Mouse (Mus musculus): ENCODE data around the gene Ttc16. TPM values are rescaled to one million over a fixed set of nuclear protein-coding genes. Genes with fewer than 3 reads are reported as not detected.

The Ttc16 gene
- total RNA-seq (2021), result under 1 TPM in 1 of 2 experiments, not detected in 1; 0.11 TPM
- long read RNA-seq, experiment 1, partial matches to known transcripts, result 0 of 2 reads
- long read RNA-seq, experiment 1, other reads (novel, unspliced or antisense), result 2 of 2 reads
- long read RNA-seq, experiment 2, result 0 reads

GRCm38 (mm10) chr2:32775359-32776074 is at the start of gene Ttc16, which contains the start of gene Ptrh1:
Ttc16 (minus strand) TSS chr2:32775633.
Ptrh1 (plus strand) TSS chr2:32775786.
- peak; percentile 98 for DNase-seq

- DNase-seq, result no peak
Measured at GRCm38 (mm10) chr2:32824778-32825177, 49.3 kb upstream of the Ttc16 start.

GRCm38 (mm10) chr2:32824181-32824580 is 48.7 kb upstream of the Ttc16 start:
- DNase-seq, result no peak

- no peak for DNase-seq
Measured at GRCm38 (mm10) chr2:32823579-32824154, 48.2 kb upstream of the Ttc16 start.

GRCm38 (mm10) chr2:32823153-32823552 is 47.7 kb upstream of the Ttc16 start:
- no peak for DNase-seq

- peak; percentile 16 for DNase-seq
Measured at GRCm38 (mm10) chr2:32822643-32823042, 47.2 kb upstream of the Ttc16 start.

GRCm38 (mm10) chr2:32821041-32821802 is 45.8 kb upstream of the Ttc16 start:
- DNase-seq, result peak; percentile 27

- DNase-seq, result no peak
Measured at GRCm38 (mm10) chr2:32818208-32818607, 42.8 kb upstream of the Ttc16 start.

- no peak for DNase-seq
Measured at GRCm38 (mm10) chr2:32817589-32817988, 42.2 kb upstream of the Ttc16 start.

GRCm38 (mm10) chr2:32816946-32817581 is 41.6 kb upstream of the Ttc16 start:
- no peak for DNase-seq

- no peak for DNase-seq
Measured at GRCm38 (mm10) chr2:32816497-32816896, 41.1 kb upstream of the Ttc16 start.

- DNase-seq, result no peak
Measured at GRCm38 (mm10) chr2:32811959-32812358, 36.5 kb upstream of the Ttc16 start.

- no peak for DNase-seq
Measured at GRCm38 (mm10) chr2:32808816-32809566, 33.6 kb upstream of the Ttc16 start.

GRCm38 (mm10) chr2:32798251-32798962 is 23.0 kb upstream of the Ttc16 start:
- DNase-seq, result no peak

GRCm38 (mm10) chr2:32795748-32796418 is 20.4 kb upstream of the Ttc16 start:
- no peak for DNase-seq

GRCm38 (mm10) chr2:32791297-32791696 is 15.9 kb upstream of the Ttc16 start:
- DNase-seq, result peak; percentile 48

GRCm38 (mm10) chr2:32788581-32788980 is 13.1 kb upstream of the Ttc16 start:
- DNase-seq, result no peak

- DNase-seq, result no peak
Measured at GRCm38 (mm10) chr2:32787176-32787575, 11.7 kb upstream of the Ttc16 start.

- DNase-seq, result no peak
Measured at GRCm38 (mm10) chr2:32784048-32784681, 8.7 kb upstream of the Ttc16 start, which contains the start of gene Cfap157. Cfap157 (minus strand) TSS chr2:32784428.

GRCm38 (mm10) chr2:32781710-32782109 is 6.3 kb upstream of the Ttc16 start:
- DNase-seq, result no peak
